Mouse (Mus musculus): ENCODE measurements around the gene Fbn1. TPM values are rescaled to one million over a fixed set of nuclear protein-coding genes. Genes with fewer than 3 reads are reported as not detected.

The Fbn1 gene
- polyA plus RNA-seq, 1 experiment from 2014 or later = 32.8 TPM

- Histone ChIP-seq H3K9ac (ENCODE audit: low read length) (no peak overlapping the region), H3K4me1 (replicated peaks; ENCODE audit: control insufficient read depth, insufficient read depth, low read length) (peaks cover 20% of the 10 kb centered on the region; the same call in 1 of the 2 replicates), H3K27ac (ENCODE audit: low read length) (no peak overlapping the region), H3K9me3 (ENCODE audit: control insufficient read depth, low read length) (no peaks in the 10 kb centered on the region), H3K4me2 (ENCODE audit: low read depth, low read length) (no peak overlapping the region), H3K36me3 (ENCODE audit: control insufficient read depth, insufficient read depth, low read length) (no peaks in the 10 kb centered on the region; the same call in 1 of the 2 replicates), H3K4me3 (ENCODE audit: low read length) (no peak overlapping the region), H3K27me3 (ENCODE audit: control insufficient read depth, insufficient read depth, low read depth, low read length) (no peaks in the 10 kb centered on the region)
- 58% methylated on average over 15 of the region's 15 CpGs for WGBS
- ATAC-seq (ENCODE audit: low read depth) = no peak
These were observed 15.5 kb downstream of the Fbn1 start for GRCm38 (mm10) chr2:125492050-125492900.

GRCm38 (mm10) chr2:125489979-125490378 lies 17.8 kb downstream of the Fbn1 start:
- ATAC-seq (ENCODE audit: low read depth) = no peak
- H3K4me1 ChIP-seq (replicated peaks; ENCODE audit: control insufficient read depth, insufficient read depth, low read length) = peaks cover 10% of the 10 kb centered on the region; the same call in 1 of the 2 replicates
- no peak overlapping the region for H3K9ac ChIP-seq (ENCODE audit: low read length)
- H3K9me3 ChIP-seq (ENCODE audit: control insufficient read depth, low read length) = no peaks in the 10 kb centered on the region
- no peaks in the 10 kb centered on the region for H3K36me3 ChIP-seq (ENCODE audit: control insufficient read depth, insufficient read depth, low read length)
- WGBS = 75% methylated on average over 1 of the region's 1 CpGs
- H3K27ac ChIP-seq (ENCODE audit: low read length) = no peak overlapping the region
- H3K4me2 ChIP-seq (ENCODE audit: low read depth, low read length) = no peak overlapping the region
- no peaks in the 10 kb centered on the region for H3K27me3 ChIP-seq (ENCODE audit: control insufficient read depth, insufficient read depth, low read depth, low read length)
- H3K4me3 ChIP-seq (ENCODE audit: low read length) = no peak overlapping the region

- Histone ChIP-seq H3K27me3 (ENCODE audit: control insufficient read depth, insufficient read depth, low read depth, low read length) (no peaks in the 10 kb centered on the region), H3K4me3 (ENCODE audit: low read length) (no peak overlapping the region), H3K27ac (ENCODE audit: low read length) (peak overlapping the region; percentile 48), H3K9ac (ENCODE audit: low read length) (no peak overlapping the region), H3K4me2 (ENCODE audit: low read depth, low read length) (no peak overlapping the region), H3K36me3 (ENCODE audit: control insufficient read depth, insufficient read depth, low read length) (no peaks in the 10 kb centered on the region), H3K9me3 (ENCODE audit: control insufficient read depth, low read length) (no peaks in the 10 kb centered on the region), H3K4me1 (replicated peaks; ENCODE audit: control insufficient read depth, insufficient read depth, low read length) (peaks cover 8% of the 10 kb centered on the region; the same call in 1 of the 2 replicates)
- WGBS = 70% methylated on average over 9 of the region's 9 CpGs
- ATAC-seq (ENCODE audit: low read depth) = no peak
These were observed 22.9 kb downstream of the Fbn1 start for GRCm38 (mm10) chr2:125484910-125485309.

- H3K36me3 ChIP-seq (ENCODE audit: control insufficient read depth, insufficient read depth, low read length) = no peaks in the 10 kb centered on the region
- no peaks in the 10 kb centered on the region for H3K9me3 ChIP-seq (ENCODE audit: control insufficient read depth, low read length)
- no peak overlapping the region for H3K9ac ChIP-seq (ENCODE audit: low read length)
- H3K27me3 ChIP-seq (ENCODE audit: control insufficient read depth, insufficient read depth, low read depth, low read length) = no peaks in the 10 kb centered on the region
- H3K27ac ChIP-seq (ENCODE audit: low read length) = peak overlapping the region; percentile 48
- peak; percentile 72 for ATAC-seq (ENCODE audit: low read depth)
- H3K4me1 ChIP-seq (replicated peaks; ENCODE audit: control insufficient read depth, insufficient read depth, low read length) = peaks cover 9% of the 10 kb centered on the region; the same call in 1 of the 2 replicates
- H3K4me2 ChIP-seq (ENCODE audit: low read depth, low read length) = no peak overlapping the region
- no peak overlapping the region for H3K4me3 ChIP-seq (ENCODE audit: low read length)
These were observed 23.6 kb downstream of the Fbn1 start for GRCm38 (mm10) chr2:125484164-125484563.

- H3K9ac ChIP-seq (ENCODE audit: low read length) = no peak overlapping the region
- H3K27ac ChIP-seq (ENCODE audit: low read length) = peak overlapping the region; percentile 25; the same call in 1 of the 2 replicates
- WGBS = 87% methylated on average over 9 of the region's 9 CpGs
- no peak for ATAC-seq (ENCODE audit: low read depth)
- H3K4me2 ChIP-seq (ENCODE audit: low read depth, low read length) = no peak overlapping the region
- no peaks in the 10 kb centered on the region for H3K9me3 ChIP-seq (ENCODE audit: control insufficient read depth, low read length)
- H3K4me3 ChIP-seq (ENCODE audit: low read length) = no peak overlapping the region
- peaks cover 9% of the 10 kb centered on the region; the same call in 1 of the 2 replicates for H3K4me1 ChIP-seq (replicated peaks; ENCODE audit: control insufficient read depth, insufficient read depth, low read length)
- H3K36me3 ChIP-seq (ENCODE audit: control insufficient read depth, insufficient read depth, low read length) = no peaks in the 10 kb centered on the region
- H3K27me3 ChIP-seq (ENCODE audit: control insufficient read depth, insufficient read depth, low read depth, low read length) = no peaks in the 10 kb centered on the region
These were observed 26.1 kb downstream of the Fbn1 start for GRCm38 (mm10) chr2:125481531-125482317.

- WGBS = 76% methylated on average over 4 of the region's 4 CpGs
- H3K27me3 ChIP-seq (ENCODE audit: control insufficient read depth, insufficient read depth, low read depth, low read length) = no peaks in the 10 kb centered on the region
- H3K27ac ChIP-seq (ENCODE audit: low read length) = peak overlapping the region; percentile 74
- H3K9ac ChIP-seq (ENCODE audit: low read length) = no peak overlapping the region
- no peak overlapping the region for H3K4me2 ChIP-seq (ENCODE audit: low read depth, low read length)
- no peaks in the 10 kb centered on the region for H3K9me3 ChIP-seq (ENCODE audit: control insufficient read depth, low read length)
- no peaks in the 10 kb centered on the region for H3K36me3 ChIP-seq (ENCODE audit: control insufficient read depth, insufficient read depth, low read length)
- ATAC-seq (ENCODE audit: low read depth) = no peak
- H3K4me1 ChIP-seq (replicated peaks; ENCODE audit: control insufficient read depth, insufficient read depth, low read length) = peaks cover 13% of the 10 kb centered on the region
- H3K4me3 ChIP-seq (ENCODE audit: low read length) = no peak overlapping the region
These were observed 26.7 kb downstream of the Fbn1 start for GRCm38 (mm10) chr2:125481116-125481515.

GRCm38 (mm10) chr2:125480057-125480456 lies 27.7 kb downstream of the Fbn1 start:
- ATAC-seq (ENCODE audit: low read depth) = peak; percentile 93
- Histone ChIP-seq H3K27ac (ENCODE audit: low read length) (peak overlapping the region; percentile 83), H3K27me3 (ENCODE audit: control insufficient read depth, insufficient read depth, low read depth, low read length) (no peaks in the 10 kb centered on the region), H3K4me3 (ENCODE audit: low read length) (no peak overlapping the region), H3K9ac (ENCODE audit: low read length) (no peak overlapping the region), H3K4me1 (replicated peaks; ENCODE audit: control insufficient read depth, insufficient read depth, low read length) (peaks cover 14% of the 10 kb centered on the region), H3K36me3 (ENCODE audit: control insufficient read depth, insufficient read depth, low read length) (no peaks in the 10 kb centered on the region), H3K4me2 (ENCODE audit: low read depth, low read length) (0 out of 2 replicates have a peak overlapping the region, but pooled peaks have one; percentile 4), H3K9me3 (ENCODE audit: control insufficient read depth, low read length) (no peaks in the 10 kb centered on the region)
- WGBS = 36% methylated on average over 5 of the region's 5 CpGs

GRCm38 (mm10) chr2:125478705-125479104 lies 29.1 kb downstream of the Fbn1 start:
- Histone ChIP-seq H3K27me3 (ENCODE audit: control insufficient read depth, insufficient read depth, low read depth, low read length) (no peaks in the 10 kb centered on the region), H3K27ac (ENCODE audit: low read length) (no peak overlapping the region), H3K9ac (ENCODE audit: low read length) (no peak overlapping the region), H3K4me3 (ENCODE audit: low read length) (no peak overlapping the region), H3K9me3 (ENCODE audit: control insufficient read depth, low read length) (no peaks in the 10 kb centered on the region), H3K4me2 (ENCODE audit: low read depth, low read length) (no peak overlapping the region), H3K36me3 (ENCODE audit: control insufficient read depth, insufficient read depth, low read length) (no peaks in the 10 kb centered on the region), H3K4me1 (replicated peaks; ENCODE audit: control insufficient read depth, insufficient read depth, low read length) (peaks cover 12% of the 10 kb centered on the region)
- 53% methylated on average over 4 of the region's 4 CpGs for WGBS
- no peak for ATAC-seq (ENCODE audit: low read depth)

- H3K27me3 ChIP-seq (ENCODE audit: control insufficient read depth, insufficient read depth, low read depth, low read length) = no peaks in the 10 kb centered on the region
- no peaks in the 10 kb centered on the region for H3K9me3 ChIP-seq (ENCODE audit: control insufficient read depth, low read length)
- no peak overlapping the region for H3K9ac ChIP-seq (ENCODE audit: low read length)
- 73% methylated on average over 3 of the region's 3 CpGs for WGBS
- H3K4me2 ChIP-seq (ENCODE audit: low read depth, low read length) = no peak overlapping the region
- H3K36me3 ChIP-seq (ENCODE audit: control insufficient read depth, insufficient read depth, low read length) = no peaks in the 10 kb centered on the region
- ATAC-seq (ENCODE audit: low read depth) = no peak
- peaks cover 14% of the 10 kb centered on the region for H3K4me1 ChIP-seq (replicated peaks; ENCODE audit: control insufficient read depth, insufficient read depth, low read length)
- no peak overlapping the region for H3K27ac ChIP-seq (ENCODE audit: low read length)
- H3K4me3 ChIP-seq (ENCODE audit: low read length) = no peak overlapping the region
These were observed 30.4 kb downstream of the Fbn1 start for GRCm38 (mm10) chr2:125477367-125477766.

Measured in lung, embryonic 16.5 days (tissue).